Mouse (Mus musculus): ENCODE results near the gene Tspan15.

- TF ChIP-seq POU5F1 (IDR thresholded peaks at IDR 0.05; ENCODE audit: borderline replicate concordance, low read length) (no peak), CTCF (conservative IDR thresholded peaks at IDR 0.05; ENCODE audit: low read length) (no peak), NANOG (IDR thresholded peaks at IDR 0.05; ENCODE audit: borderline replicate concordance, low read length) (no peak)
Observed at GRCm38 (mm10) chr10:62236165-62236564, 5.1 kb upstream of the Tspan15 start.

All from E14TG2a.4 (cell line).